Mouse (Mus musculus) cerebellum, postnatal 4 days (tissue): Measurements from ENCODE around the gene Sept9.
A peak's percentile ranks its signal among the peaks of the same experiment; 100 is the strongest.

Experiments used
- DNase-seq, 2 experiments: peaks; one replicate each; pipeline ENCODE4 v3.0.0; 2022; ENCODE audit warnings: low spot score in 2 of 2, mixed read lengths in 1 of 2

Sept9 gene

GRCm38 (mm10) chr11:117245041-117245725 is 45.7 kb downstream of the Sept9 start:
- no peak for DNase-seq

- DNase-seq = no peak
These were observed 46.4 kb downstream of the Sept9 start for GRCm38 (mm10) chr11:117245846-117246245.

GRCm38 (mm10) chr11:117246286-117246685 is 46.8 kb downstream of the Sept9 start:
- DNase-seq = no peak

- DNase-seq = no peak
These were observed 47.5 kb downstream of the Sept9 start for GRCm38 (mm10) chr11:117246981-117247431.

- no peak for DNase-seq
These were observed 48.1 kb downstream of the Sept9 start for GRCm38 (mm10) chr11:117247541-117247940.

GRCm38 (mm10) chr11:117248734-117249248 is 49.3 kb downstream of the Sept9 start:
- no peak for DNase-seq

GRCm38 (mm10) chr11:117249282-117249984 is 50.0 kb downstream of the Sept9 start:
- DNase-seq = peak in 1 of 2 experiments; percentile 59

- DNase-seq = no peak
These were observed 50.8 kb downstream of the Sept9 start for GRCm38 (mm10) chr11:117249985-117250928.

- no peak for DNase-seq
These were observed 52.3 kb downstream of the Sept9 start for GRCm38 (mm10) chr11:117251755-117252154.

GRCm38 (mm10) chr11:117252846-117253245 is 53.4 kb downstream of the Sept9 start:
- DNase-seq = no peak

GRCm38 (mm10) chr11:117254161-117255107 is 55.0 kb downstream of the Sept9 start:
- DNase-seq = no peak

GRCm38 (mm10) chr11:117255108-117255489 is 55.6 kb downstream of the Sept9 start:
- no peak for DNase-seq

- DNase-seq = no peak
These were observed 56.6 kb downstream of the Sept9 start for GRCm38 (mm10) chr11:117256088-117256487.

GRCm38 (mm10) chr11:117256840-117257239 is 57.4 kb downstream of the Sept9 start:
- no peak for DNase-seq

GRCm38 (mm10) chr11:117257266-117257665 is 57.8 kb downstream of the Sept9 start:
- DNase-seq = no peak

GRCm38 (mm10) chr11:117257842-117258241 is 58.4 kb downstream of the Sept9 start:
- DNase-seq = no peak

- no peak for DNase-seq
These were observed 59.9 kb downstream of the Sept9 start for GRCm38 (mm10) chr11:117259178-117259960.

GRCm38 (mm10) chr11:117260631-117261030 is 61.2 kb downstream of the Sept9 start:
- no peak for DNase-seq

- no peak for DNase-seq
These were observed 63.8 kb downstream of the Sept9 start for GRCm38 (mm10) chr11:117263096-117263808.
